Mouse (Mus musculus): Measurements from ENCODE around the gene Ltk. TPM values are rescaled to one million over a fixed set of nuclear protein-coding genes. Genes with fewer than 3 reads are reported as not detected.

Ltk gene
- not detected in 2 replicates for polyA plus RNA-seq (2012)

DNA sequence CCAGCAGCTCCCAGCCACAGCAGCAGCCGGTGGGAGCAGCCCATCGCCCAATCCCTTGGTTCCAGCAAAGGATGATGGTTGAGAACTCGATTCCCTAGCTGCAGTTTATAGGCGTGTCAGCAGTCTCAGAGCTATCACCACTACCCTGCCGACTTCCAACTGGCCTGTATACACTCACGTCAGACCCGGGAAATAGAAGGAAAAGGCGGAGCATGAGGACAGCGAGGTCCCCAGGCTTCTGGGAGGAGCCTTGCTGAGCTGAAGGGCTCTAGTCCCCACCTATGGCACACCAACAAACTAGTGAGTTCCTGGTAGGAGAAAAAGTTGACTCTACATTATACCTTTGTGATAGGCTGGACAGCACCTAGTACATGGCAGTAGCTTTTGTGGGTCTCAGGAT is at the start of gene Ltk:
TSS of gene Ltk (minus strand) at position 181 of the 400 bp plus-strand sequence.
- Histone ChIP-seq H3K36me3 (ENCODE audit: control insufficient read depth) (peaks cover 15% of the 10 kb centered on the region), H3K9me3 (ENCODE audit: control insufficient read depth, low read length) (peaks cover 12% of the 10 kb centered on the region; the same call in 1 of the 2 replicates), H3K27me3 (ENCODE audit: control insufficient read depth) (peaks cover 69% of the 10 kb centered on the region), H3K4me3 (replicated peaks) (no peak within 1 kb of the TSS), H3K4me1 (ENCODE audit: control insufficient read depth) (peaks cover 8% of the 10 kb centered on the region)
- no peak for TF ChIP-seq GATA1 (IDR thresholded peaks at IDR 0.05; ENCODE audit: low read length)
- no peak for TF ChIP-seq TAL1 (IDR thresholded peaks at IDR 0.05; ENCODE audit: low read length)

- Histone ChIP-seq H3K4me3 (replicated peaks) (no peak overlapping the region), H3K27me3 (ENCODE audit: control insufficient read depth) (peaks cover 18% of the 10 kb centered on the region), H3K36me3 (ENCODE audit: control insufficient read depth) (no peaks in the 10 kb centered on the region), H3K9me3 (ENCODE audit: control insufficient read depth, low read length) (no peaks in the 10 kb centered on the region), H3K4me1 (ENCODE audit: control insufficient read depth) (no peaks in the 10 kb centered on the region)
- TF ChIP-seq GATA1 (IDR thresholded peaks at IDR 0.05; ENCODE audit: low read length) = no peak
- TF ChIP-seq TAL1 (IDR thresholded peaks at IDR 0.05; ENCODE audit: low read length) = no peak
Measured at GRCm38 (mm10) chr2:119808881-119809280, 48.6 kb upstream of the Ltk start.

GRCm38 (mm10) chr2:119808438-119808837 is 48.2 kb upstream of the Ltk start:
- H3K4me3 ChIP-seq (replicated peaks) = no peak overlapping the region
- H3K9me3 ChIP-seq (ENCODE audit: control insufficient read depth, low read length) = no peaks in the 10 kb centered on the region
- TF ChIP-seq GATA1 (IDR thresholded peaks at IDR 0.05; ENCODE audit: low read length) = no peak
- TF ChIP-seq TAL1 (IDR thresholded peaks at IDR 0.05; ENCODE audit: low read length) = no peak
- H3K4me1 ChIP-seq (ENCODE audit: control insufficient read depth) = no peaks in the 10 kb centered on the region
- H3K36me3 ChIP-seq (ENCODE audit: control insufficient read depth) = no peaks in the 10 kb centered on the region
- H3K27me3 ChIP-seq (ENCODE audit: control insufficient read depth) = peaks cover 23% of the 10 kb centered on the region

GRCm38 (mm10) chr2:119805536-119805935 is 45.3 kb upstream of the Ltk start:
- H3K27me3 ChIP-seq (ENCODE audit: control insufficient read depth) = peaks cover 45% of the 10 kb centered on the region
- H3K4me1 ChIP-seq (ENCODE audit: control insufficient read depth) = no peaks in the 10 kb centered on the region
- TF ChIP-seq TAL1 (IDR thresholded peaks at IDR 0.05; ENCODE audit: low read length) (no peak), GATA1 (IDR thresholded peaks at IDR 0.05; ENCODE audit: low read length) (no peak)
- H3K4me3 ChIP-seq (replicated peaks) = no peak overlapping the region
- no peaks in the 10 kb centered on the region for H3K9me3 ChIP-seq (ENCODE audit: control insufficient read depth, low read length)
- H3K36me3 ChIP-seq (ENCODE audit: control insufficient read depth) = no peaks in the 10 kb centered on the region

DNA sequence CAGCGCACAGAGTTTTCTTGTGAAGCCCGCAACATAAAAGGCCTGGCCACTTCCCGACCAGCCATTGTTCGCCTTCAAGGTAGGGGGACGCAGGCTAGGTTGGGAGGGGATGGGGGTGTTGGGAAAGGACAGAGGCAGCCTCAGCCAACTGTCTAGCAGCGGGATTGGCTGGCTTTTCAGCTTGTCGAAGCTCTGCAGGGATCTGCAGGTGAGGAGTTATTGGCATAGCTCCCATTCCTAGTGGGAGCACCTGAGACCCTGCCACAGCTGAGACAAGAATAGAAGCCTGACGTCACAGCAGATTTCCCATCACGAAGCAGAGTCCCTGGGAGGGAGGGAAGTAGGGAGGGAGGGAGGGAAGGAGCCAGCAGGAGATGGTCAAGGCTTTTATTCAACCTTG is 44.5 kb upstream of the Ltk start:
- no peaks in the 10 kb centered on the region for H3K36me3 ChIP-seq (ENCODE audit: control insufficient read depth)
- peaks cover 3% of the 10 kb centered on the region for H3K4me1 ChIP-seq (ENCODE audit: control insufficient read depth)
- TF ChIP-seq GATA1 (IDR thresholded peaks at IDR 0.05; ENCODE audit: low read length) (no peak), TAL1 (IDR thresholded peaks at IDR 0.05; ENCODE audit: low read length) (no peak)
- H3K27me3 ChIP-seq (ENCODE audit: control insufficient read depth) = peaks cover 46% of the 10 kb centered on the region
- no peaks in the 10 kb centered on the region; the same call in 1 of the 2 replicates for H3K9me3 ChIP-seq (ENCODE audit: control insufficient read depth, low read length)
- no peak overlapping the region for H3K4me3 ChIP-seq (replicated peaks)

- Histone ChIP-seq H3K9me3 (ENCODE audit: control insufficient read depth, low read length) (no peaks in the 10 kb centered on the region; the same call in 1 of the 2 replicates), H3K4me1 (ENCODE audit: control insufficient read depth) (peaks cover 6% of the 10 kb centered on the region), H3K27me3 (ENCODE audit: control insufficient read depth) (peaks cover 51% of the 10 kb centered on the region), H3K36me3 (ENCODE audit: control insufficient read depth) (no peaks in the 10 kb centered on the region), H3K4me3 (replicated peaks) (no peak overlapping the region)
- no peak for TF ChIP-seq TAL1 (IDR thresholded peaks at IDR 0.05; ENCODE audit: low read length)
- no peak for TF ChIP-seq GATA1 (IDR thresholded peaks at IDR 0.05; ENCODE audit: low read length)
Measured at GRCm38 (mm10) chr2:119804275-119804628, 44.0 kb upstream of the Ltk start.

- Histone ChIP-seq H3K4me1 (ENCODE audit: control insufficient read depth) (peaks cover 8% of the 10 kb centered on the region), H3K27me3 (ENCODE audit: control insufficient read depth) (peaks cover 56% of the 10 kb centered on the region), H3K36me3 (ENCODE audit: control insufficient read depth) (no peaks in the 10 kb centered on the region)
Measured at GRCm38 (mm10) chr2:119803618-119804274, 43.5 kb upstream of the Ltk start.

DNA sequence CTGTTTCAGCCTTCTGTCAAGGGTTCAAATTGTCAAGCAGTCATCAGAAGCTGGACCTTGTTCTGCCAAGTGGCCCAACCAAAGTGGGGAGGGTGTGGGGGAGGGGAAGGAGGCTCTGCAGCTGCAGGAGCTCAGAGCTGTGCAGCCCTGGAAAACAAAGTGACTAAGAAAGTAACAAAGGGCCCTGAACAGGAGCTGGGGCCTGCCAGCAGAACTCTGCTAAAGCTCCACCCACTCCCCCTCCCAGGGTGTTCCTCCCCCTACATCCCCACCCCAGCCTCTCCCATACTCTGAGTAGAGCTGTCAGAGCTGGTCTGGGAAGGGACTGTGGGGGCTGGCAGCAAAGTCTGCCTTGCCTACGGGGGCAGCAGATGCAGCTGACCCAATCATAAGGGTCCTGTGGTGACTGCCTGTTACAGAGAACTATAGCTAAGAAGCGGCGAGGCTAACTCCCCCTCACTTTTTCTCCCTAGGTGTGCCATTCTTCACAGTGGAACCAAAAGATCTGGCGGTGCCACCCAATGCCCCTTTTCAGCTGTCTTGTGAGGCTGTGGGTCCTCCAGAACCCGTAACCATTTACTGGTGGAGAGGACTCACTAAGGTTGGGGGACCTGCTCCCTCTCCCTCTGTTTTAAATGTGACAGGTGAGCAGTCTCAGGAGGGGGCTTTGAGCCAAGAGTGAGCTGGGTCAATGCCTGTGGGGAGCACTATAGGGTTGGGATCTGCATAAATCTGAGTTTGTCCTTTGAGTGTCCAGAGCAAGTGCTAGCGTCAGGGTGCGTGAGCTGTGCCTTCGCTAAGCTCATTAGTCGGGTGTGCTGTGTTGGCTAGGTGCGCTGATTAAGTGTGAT is 42.8 kb upstream of the Ltk start:
- Histone ChIP-seq H3K4me1 (ENCODE audit: control insufficient read depth) (peaks cover 8% of the 10 kb centered on the region), H3K27me3 (ENCODE audit: control insufficient read depth) (peaks cover 63% of the 10 kb centered on the region)

More at GRCm38 (mm10) chr2:119803618-119804274, 43.5 kb upstream of the Ltk start:
- TF ChIP-seq TAL1 (IDR thresholded peaks at IDR 0.05; ENCODE audit: low read length) (no peak), GATA1 (IDR thresholded peaks at IDR 0.05; ENCODE audit: low read length) (no peak)
- H3K9me3 ChIP-seq (ENCODE audit: control insufficient read depth, low read length) = no peaks in the 10 kb centered on the region; the same call in 1 of the 2 replicates
- H3K4me3 ChIP-seq (replicated peaks) = no peak overlapping the region

More for the DNA sequence above, 42.8 kb upstream of the Ltk start:
- no peak overlapping the region for H3K4me3 ChIP-seq (replicated peaks)
- H3K36me3 ChIP-seq (ENCODE audit: control insufficient read depth) = no peaks in the 10 kb centered on the region
- H3K9me3 ChIP-seq (ENCODE audit: control insufficient read depth, low read length) = no peaks in the 10 kb centered on the region; the same call in 1 of the 2 replicates
- no peak for TF ChIP-seq TAL1 (IDR thresholded peaks at IDR 0.05; ENCODE audit: low read length)
- TF ChIP-seq GATA1 (IDR thresholded peaks at IDR 0.05; ENCODE audit: low read length) = no peak

Measured in erythroblast, embryonic 14.5 days (primary cell).